Comparison of ENCODE assay signal across 8 mouse cellular contexts in the genomic region with DNA sequence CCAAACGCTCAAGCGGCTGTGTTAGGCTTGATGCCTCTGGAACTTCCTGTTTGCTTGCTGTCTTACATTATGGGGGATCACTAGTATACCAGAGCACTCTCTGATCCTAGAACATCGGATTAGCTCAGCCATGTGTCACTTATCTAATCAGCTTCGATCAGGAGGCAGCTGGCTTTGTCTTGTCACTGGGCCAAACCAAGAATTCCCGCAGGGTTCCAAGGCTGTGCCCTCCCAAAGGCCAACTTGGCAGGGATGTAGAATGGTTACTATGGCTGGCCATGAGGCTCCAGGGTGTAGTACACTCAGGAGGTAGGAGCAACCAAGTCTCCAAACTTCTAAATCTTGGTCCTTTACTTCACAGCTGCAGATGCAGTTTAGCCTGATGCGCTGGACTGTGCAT. TPM values are rescaled to one million over a fixed set of nuclear protein-coding genes. Genes with fewer than 3 reads are reported as not detected.
DNase-seq lines count a peak whose midpoint lies in the region; ATAC-seq lines count a peak whose summit lies in the region.

No protein-coding gene starts in this region.

- H3K27me3 ChIP-seq in kidney, embryonic 16.5 days (ENCODE audit: insufficient read depth, low read length): no peaks in the 10 kb centered on the region
- no peaks in the 10 kb centered on the region for H3K27me3 ChIP-seq in intestine, embryonic 15.5 days (replicated peaks)
- H3K27me3 ChIP-seq in neural tube, embryonic 14.5 days (ENCODE audit: control insufficient read depth, insufficient read depth, low read length): no peaks in the 10 kb centered on the region

- peaks cover 23% of the 10 kb centered on the region for H3K36me3 ChIP-seq in kidney, embryonic 16.5 days (ENCODE audit: insufficient read depth, low read length)
- H3K36me3 ChIP-seq in intestine, embryonic 15.5 days: peaks cover 21% of the 10 kb centered on the region
- 0 out of 2 replicates have a peak, but pooled peaks cover under 1% of the 10 kb centered on the region for H3K36me3 ChIP-seq in neural tube, embryonic 14.5 days (ENCODE audit: control insufficient read depth, insufficient read depth, low read length)

- WGBS in kidney, embryonic 16.5 days: 42% methylated on average over 6 of the region's 6 CpGs
- 33% methylated on average over 6 of the region's 6 CpGs for WGBS in intestine, embryonic 15.5 days
- WGBS in neural tube, embryonic 14.5 days: 42% methylated on average over 6 of the region's 6 CpGs

- H3K9ac ChIP-seq in kidney, embryonic 16.5 days (replicated peaks; ENCODE audit: low read length): peak overlapping the region; percentile 93
- H3K9ac ChIP-seq in intestine, embryonic 15.5 days: peak overlapping the region; percentile 75
- peak overlapping the region; percentile 76; the same call in 1 of the 2 replicates for H3K9ac ChIP-seq in neural tube, embryonic 14.5 days (replicated peaks; ENCODE audit: low read depth, low read length)

- H3K4me1 ChIP-seq in kidney, embryonic 16.5 days (ENCODE audit: insufficient read depth, low read length): peaks cover 23% of the 10 kb centered on the region
- peaks cover 22% of the 10 kb centered on the region for H3K4me1 ChIP-seq in intestine, embryonic 15.5 days (replicated peaks)
- H3K4me1 ChIP-seq in neural tube, embryonic 14.5 days (ENCODE audit: control insufficient read depth, insufficient read depth, low read length): peaks cover 7% of the 10 kb centered on the region

- no peak for DNase-seq in kidney, adult 9 months
- DNase-seq in Muller cell, postnatal 12 days (ENCODE audit: inconsistent ontology term): peak; percentile 79
- DNase-seq in frontal cortex, postnatal 14 days (ENCODE audit: low spot score in 2 of 2): no peak
- DNase-seq in gastrocnemius, adult 18-20 months (ENCODE audit: low spot score): no peak

- H3K27ac ChIP-seq in kidney, embryonic 16.5 days (ENCODE audit: low read length): peak overlapping the region; percentile 94
- H3K27ac ChIP-seq in intestine, embryonic 15.5 days: peak overlapping the region; percentile 93
- H3K27ac ChIP-seq in neural tube, embryonic 14.5 days (ENCODE audit: low read depth, low read length): peak overlapping the region; percentile 69; the same call in 1 of the 2 replicates

- H3K9me3 ChIP-seq in kidney, embryonic 16.5 days (ENCODE audit: low read length): no peaks in the 10 kb centered on the region
- H3K9me3 ChIP-seq in intestine, embryonic 15.5 days: no peaks in the 10 kb centered on the region
- no peaks in the 10 kb centered on the region for H3K9me3 ChIP-seq in neural tube, embryonic 14.5 days (ENCODE audit: control insufficient read depth, low read length)

- ATAC-seq in kidney, embryonic 16.5 days (ENCODE audit: low FRiP score, low TSS enrichment): no peak
- 0 out of 2 replicates have a peak, but pooled peaks have one; percentile 0 for ATAC-seq in erythroblast, adult 5-6 weeks (replicated peaks; ENCODE audit: low FRiP score, poor library complexity, severe bottlenecking)
- peak; percentile 3 for ATAC-seq in intestine, embryonic 15.5 days
- ATAC-seq in neural tube, embryonic 14.5 days (ENCODE audit: low read depth): no peak

- peak overlapping the region; percentile 86 for H3K4me3 ChIP-seq in kidney, embryonic 16.5 days (ENCODE audit: low read length)
- peak overlapping the region; percentile 81 for H3K4me3 ChIP-seq in intestine, embryonic 15.5 days (replicated peaks)
- peak overlapping the region; percentile 73 for H3K4me3 ChIP-seq in neural tube, embryonic 14.5 days (ENCODE audit: low read depth, low read length)

- peak overlapping the region; percentile 73 for H3K4me2 ChIP-seq in kidney, embryonic 16.5 days (replicated peaks; ENCODE audit: low read depth, low read length)
- H3K4me2 ChIP-seq in intestine, embryonic 15.5 days (replicated peaks): peak overlapping the region; percentile 70
- H3K4me2 ChIP-seq in neural tube, embryonic 14.5 days (ENCODE audit: low read depth, low read length): peak overlapping the region; percentile 86

RNA-seq across cellular contexts. Expression of a gene that starts 1.0 kb away (rescaled TPM):
- 43.0 and 49.0 TPM in 2 replicates for polyA plus RNA-seq in kidney, embryonic 16.5 days (2015; fragmentation: Nextera tagmentation; extraction: Ambion mirVana)
- total RNA-seq in erythroblast, adult 5-6 weeks (2015; ENCODE audit: low replicate concordance): 16.1 and 24.2 TPM in 2 replicates
- total RNA-seq in erythroblast, adult 5-6 weeks (2017; ENCODE audit: low replicate concordance): 38.2 and 47.5 TPM in 2 replicates
- 40.3 and 41.8 TPM in 2 replicates for polyA plus RNA-seq in intestine, embryonic 15.5 days (2015; fragmentation: Nextera tagmentation; extraction: Ambion mirVana)
- 4.7 TPM in 2 replicates for polyA plus RNA-seq in neural tube, embryonic 14.5 days (2014; fragmentation: Nextera tagmentation; extraction: Ambion mirVana)
- total RNA-seq in gastrocnemius, adult 18-20 months (2021): under 1 TPM; 0.30 to 0.66 TPM

RNA-seq across cellular contexts. Expression of a gene that starts 9.9 kb away (rescaled TPM):
- 363 and 371 TPM in 2 replicates for polyA plus RNA-seq in kidney, embryonic 16.5 days (2015; fragmentation: Nextera tagmentation; extraction: Ambion mirVana)
- 77.1 and 85.7 TPM in 2 replicates for total RNA-seq in erythroblast, adult 5-6 weeks (2015; ENCODE audit: low replicate concordance)
- total RNA-seq in erythroblast, adult 5-6 weeks (2017; ENCODE audit: low replicate concordance): 20.6 and 30.2 TPM in 2 replicates
- 545 and 612 TPM in 2 replicates for polyA plus RNA-seq in intestine, embryonic 15.5 days (2015; fragmentation: Nextera tagmentation; extraction: Ambion mirVana)
- 170 and 179 TPM in 2 replicates for polyA plus RNA-seq in neural tube, embryonic 14.5 days (2014; fragmentation: Nextera tagmentation; extraction: Ambion mirVana)
- total RNA-seq in gastrocnemius, adult 18-20 months (2021): 10 to 100 TPM; 39.6 to 40.1 TPM

RNA-seq across cellular contexts. Expression of a gene that starts 15.6 kb away (rescaled TPM):
- 15.6 and 16.9 TPM in 2 replicates for polyA plus RNA-seq in kidney, embryonic 16.5 days (2015; fragmentation: Nextera tagmentation; extraction: Ambion mirVana)
- total RNA-seq in erythroblast, adult 5-6 weeks (2015; ENCODE audit: low replicate concordance): 12.1 and 17.1 TPM in 2 replicates
- total RNA-seq in erythroblast, adult 5-6 weeks (2017; ENCODE audit: low replicate concordance): 14.7 and 23.0 TPM in 2 replicates
- 10.8 and 12.2 TPM in 2 replicates for polyA plus RNA-seq in intestine, embryonic 15.5 days (2015; fragmentation: Nextera tagmentation; extraction: Ambion mirVana)
- polyA plus RNA-seq in neural tube, embryonic 14.5 days (2014; fragmentation: Nextera tagmentation; extraction: Ambion mirVana): 1.2 and 3.0 TPM in 2 replicates
- total RNA-seq in gastrocnemius, adult 18-20 months (2021): 10 to 100 TPM; 11.5 to 13.2 TPM

RNA-seq across cellular contexts. Expression of a gene that starts 44.5 kb away (rescaled TPM):
- polyA plus RNA-seq in kidney, embryonic 16.5 days (2015; fragmentation: Nextera tagmentation; extraction: Ambion mirVana): 17.4 and 18.2 TPM in 2 replicates
- 8.6 and 23.2 TPM in 2 replicates for total RNA-seq in erythroblast, adult 5-6 weeks (2015; ENCODE audit: low replicate concordance)
- 8.6 and 15.5 TPM in 2 replicates for total RNA-seq in erythroblast, adult 5-6 weeks (2017; ENCODE audit: low replicate concordance)
- 17.1 and 18.8 TPM in 2 replicates for polyA plus RNA-seq in intestine, embryonic 15.5 days (2015; fragmentation: Nextera tagmentation; extraction: Ambion mirVana)
- polyA plus RNA-seq in neural tube, embryonic 14.5 days (2014; fragmentation: Nextera tagmentation; extraction: Ambion mirVana): 6.9 and 7.1 TPM in 2 replicates
- 1 to 10 TPM; 1.0 to 1.1 TPM for total RNA-seq in gastrocnemius, adult 18-20 months (2021)

RNA-seq across cellular contexts. Expression of a gene that starts 44.7 kb away (rescaled TPM):
- 56.7 and 60.1 TPM in 2 replicates for polyA plus RNA-seq in kidney, embryonic 16.5 days (2015; fragmentation: Nextera tagmentation; extraction: Ambion mirVana)
- 17.7 and 26.8 TPM in 2 replicates for total RNA-seq in erythroblast, adult 5-6 weeks (2015; ENCODE audit: low replicate concordance)
- 9.1 and 10.2 TPM in 2 replicates for total RNA-seq in erythroblast, adult 5-6 weeks (2017; ENCODE audit: low replicate concordance)
- 58.0 and 76.0 TPM in 2 replicates for polyA plus RNA-seq in intestine, embryonic 15.5 days (2015; fragmentation: Nextera tagmentation; extraction: Ambion mirVana)
- polyA plus RNA-seq in neural tube, embryonic 14.5 days (2014; fragmentation: Nextera tagmentation; extraction: Ambion mirVana): 119 and 150 TPM in 2 replicates
- total RNA-seq in gastrocnemius, adult 18-20 months (2021): 10 to 100 TPM; 39.9 to 46.1 TPM

Comparison
In these comparisons a context has a peak if more than half of its experiments do, and no peak if none do; other contexts are left out.
1. ATAC-seq: peak in erythroblast, adult 5-6 weeks (single experiment) and intestine, embryonic 15.5 days (single experiment); none in kidney, embryonic 16.5 days (single experiment) and neural tube, embryonic 14.5 days (single experiment).
2. Peak in every context shown above with its lines, with median percentiles within 50 percentile points of each other: H3K27ac ChIP-seq, H3K4me2 ChIP-seq, H3K4me3 ChIP-seq and H3K9ac ChIP-seq.